Mouse (Mus musculus) embryo, embryonic 10 days (tissue): ENCODE data around the gene Clip3.

Experiments used
- DNase-seq: peaks from one replicate; pipeline ENCODE4 v3.0.0-alpha.2; 2015; ENCODE audit warnings: low spot score

Clip3 gene

DNA sequence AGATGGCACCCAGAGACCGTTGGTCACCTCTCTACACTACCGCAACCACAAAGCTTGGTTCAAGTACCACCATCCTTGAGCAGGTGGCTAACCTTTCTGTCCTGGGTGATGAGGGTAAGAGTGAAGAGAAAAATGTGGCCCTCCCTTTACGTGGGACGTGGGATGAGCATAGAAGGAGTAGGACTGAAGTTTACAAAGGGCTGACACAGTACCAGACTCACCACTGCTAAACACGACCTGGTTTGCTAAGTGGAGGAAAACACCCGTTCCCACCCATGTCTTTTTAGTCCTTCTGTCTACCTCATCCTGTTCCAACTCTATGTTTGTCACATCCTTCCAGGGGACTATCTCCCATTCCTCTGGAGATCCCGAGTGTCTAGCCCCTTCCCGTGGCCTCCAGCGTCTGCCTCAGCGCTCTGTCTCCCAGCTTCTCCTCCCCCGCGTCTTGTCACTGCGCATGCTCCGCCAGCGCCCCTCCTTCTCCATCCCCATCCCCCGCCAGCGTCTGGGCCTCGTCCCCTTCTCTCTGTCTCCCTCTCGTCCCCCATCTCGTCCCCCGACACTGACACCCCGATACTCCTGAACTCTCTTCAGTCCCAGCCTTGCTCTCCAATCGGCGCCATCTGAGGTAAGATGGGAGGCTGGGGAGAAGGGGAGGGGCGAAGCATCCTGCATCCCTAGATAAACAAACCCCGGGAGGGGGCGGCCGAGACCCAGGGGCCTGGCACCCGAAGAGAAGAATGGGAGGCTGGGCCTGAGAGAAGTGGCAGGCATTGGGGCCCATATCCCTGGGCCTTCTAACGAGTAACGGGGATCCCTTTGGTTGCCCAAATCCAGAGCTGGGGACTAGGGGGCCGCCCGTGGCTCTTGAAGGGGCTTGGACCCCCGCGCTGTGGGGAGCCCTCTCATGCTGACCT is at the start of gene Clip3:
TSS of gene Clip3 (plus strand) at position 514 of the 917 bp plus-strand sequence.
- peak; percentile 92 for DNase-seq

DNA sequence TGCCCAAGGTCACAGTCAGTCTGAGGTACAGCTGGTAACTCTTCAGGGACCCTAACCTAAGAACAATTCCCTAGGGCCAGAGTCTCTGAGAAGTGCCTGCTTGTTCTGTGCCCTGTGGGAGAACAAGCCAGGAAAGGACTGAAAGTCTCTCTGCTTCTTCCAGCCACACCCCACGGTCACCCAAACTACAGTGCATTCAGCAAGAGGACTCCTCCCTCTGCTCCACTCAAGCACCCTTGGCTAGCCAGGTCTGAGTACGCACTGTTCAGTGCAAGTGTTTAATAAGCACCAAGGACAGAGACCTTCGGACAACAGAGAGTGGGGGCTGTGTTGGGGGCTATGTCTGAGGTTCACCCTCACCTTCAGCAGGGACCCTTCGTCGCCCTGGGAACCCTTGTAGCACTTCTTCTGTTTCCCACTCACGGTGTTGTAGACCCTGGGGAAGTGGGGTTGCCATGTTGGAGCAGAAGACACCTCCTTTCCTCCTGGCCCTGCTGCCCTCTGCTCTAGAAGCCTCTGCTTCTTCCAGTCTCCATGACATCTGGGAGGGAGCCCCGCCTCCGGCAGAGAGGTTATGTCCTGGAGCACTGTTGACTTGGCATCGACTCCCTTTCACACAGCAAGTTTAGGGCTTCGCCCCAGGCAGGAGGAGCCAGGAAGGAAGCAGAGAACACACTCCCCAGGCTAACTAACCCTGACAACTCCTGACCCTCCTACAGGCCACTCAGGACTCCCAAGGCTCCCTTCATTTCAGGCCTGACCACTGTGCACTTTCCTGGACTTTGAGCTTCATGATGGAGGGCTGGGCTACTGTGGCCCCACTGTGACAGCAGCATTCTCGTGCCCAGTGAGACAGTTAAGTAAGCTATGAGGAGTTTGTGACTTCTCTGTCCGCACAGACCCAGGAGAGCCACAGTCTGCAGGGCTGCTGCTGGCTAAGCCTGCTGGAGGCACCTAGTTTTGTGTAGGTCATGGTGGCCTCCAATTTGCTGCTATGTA is 39.3 kb upstream of the Clip3 start:
- DNase-seq = no peak

DNA sequence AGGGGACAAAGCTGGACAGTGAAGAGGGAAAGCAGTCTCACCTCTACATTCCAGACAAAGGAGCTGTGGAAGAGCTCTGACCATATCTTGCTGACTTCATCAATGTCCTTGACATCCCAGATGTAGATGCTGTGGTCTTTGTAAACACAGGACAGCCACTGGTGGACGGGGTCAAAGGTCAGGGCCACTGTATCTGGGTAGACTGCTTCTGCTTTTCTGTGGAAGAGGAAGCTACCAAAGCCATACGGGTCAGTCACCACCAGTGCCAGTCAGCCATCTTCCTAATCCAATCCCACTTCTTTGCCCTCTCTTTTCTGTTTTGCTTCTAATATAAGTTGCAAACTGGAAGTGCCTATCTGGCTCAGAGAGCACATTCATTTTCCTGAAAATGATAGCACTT is 26.5 kb upstream of the Clip3 start:
- DNase-seq = no peak

DNA sequence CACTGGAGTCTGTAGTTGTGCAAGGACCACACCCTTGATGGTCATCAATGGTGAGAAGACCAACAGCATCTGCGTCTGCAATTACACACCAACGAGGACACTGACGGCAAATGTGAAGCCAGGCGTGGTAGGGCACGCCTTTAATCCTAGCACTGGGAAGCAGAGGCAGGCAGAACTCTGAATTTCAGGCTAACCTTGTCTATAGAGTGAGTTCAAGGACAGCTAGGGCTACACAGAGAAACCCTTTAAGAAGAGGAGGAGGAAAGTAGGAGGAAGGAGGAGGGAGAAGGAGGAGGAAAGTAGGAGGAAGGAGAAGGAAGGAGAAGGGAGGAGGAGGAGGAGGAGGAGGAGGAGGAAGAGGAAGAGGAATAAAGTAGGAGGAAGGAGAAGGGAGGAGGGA is 26.0 kb upstream of the Clip3 start:
- no peak for DNase-seq

DNA sequence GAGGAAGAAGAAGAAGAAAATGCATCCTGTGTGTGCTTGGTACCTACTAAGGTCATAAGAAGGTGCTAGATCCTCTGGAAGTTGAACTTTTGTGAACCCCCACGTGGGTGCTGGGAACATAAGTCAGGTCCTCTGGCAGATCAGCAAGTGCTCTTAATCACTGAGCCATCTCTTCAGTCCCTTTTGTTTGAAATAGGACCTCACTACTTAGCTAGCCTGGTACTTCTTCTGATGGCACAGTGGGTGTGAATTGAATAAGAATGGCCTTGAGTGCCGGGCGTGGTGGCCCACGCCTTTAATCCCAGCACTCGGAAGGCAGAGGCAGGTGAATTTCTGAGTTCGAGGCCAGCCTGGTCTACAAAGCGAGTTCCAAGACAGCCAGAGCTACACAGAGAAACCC is 25.6 kb upstream of the Clip3 start:
- no peak for DNase-seq

DNA sequence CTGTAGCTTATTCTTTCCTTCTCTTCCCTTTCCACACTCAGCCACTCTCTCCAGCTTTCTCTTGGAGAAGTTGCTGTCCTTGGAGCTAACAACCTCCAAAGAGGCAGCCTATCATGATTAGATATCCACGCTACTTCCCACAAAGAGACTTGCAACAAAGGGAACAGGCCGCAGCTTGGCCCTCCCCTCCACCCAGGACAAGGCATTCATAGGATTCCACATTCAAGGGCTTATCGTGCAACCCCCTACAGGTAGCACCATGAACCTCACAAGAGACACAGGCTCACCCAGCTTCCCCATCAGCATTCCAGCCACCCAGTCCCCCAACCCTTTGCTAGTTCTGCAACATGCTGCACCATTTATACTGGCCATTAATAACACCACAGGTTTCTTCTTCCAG is 24.7 kb upstream of the Clip3 start:
- no peak for DNase-seq

DNA sequence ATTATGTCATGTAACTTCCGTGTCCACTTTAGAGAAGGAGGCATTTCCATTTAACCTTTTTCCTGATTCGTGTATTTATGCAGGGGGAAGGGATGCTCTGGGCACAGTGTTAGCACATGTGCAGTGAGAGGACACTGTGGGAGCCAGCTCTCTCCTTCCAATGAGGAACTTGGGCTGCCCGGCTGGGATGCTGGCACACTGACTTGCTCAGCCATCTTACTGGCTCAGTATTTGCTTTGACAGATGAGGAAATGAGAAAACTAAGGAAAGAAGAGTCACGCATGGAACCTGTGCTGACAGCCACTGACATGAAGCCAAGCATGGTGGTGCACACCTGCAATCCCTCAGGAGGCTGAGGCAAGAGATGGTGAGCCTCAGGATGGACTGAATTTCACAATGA is 21.9 kb upstream of the Clip3 start:
- no peak for DNase-seq

DNA sequence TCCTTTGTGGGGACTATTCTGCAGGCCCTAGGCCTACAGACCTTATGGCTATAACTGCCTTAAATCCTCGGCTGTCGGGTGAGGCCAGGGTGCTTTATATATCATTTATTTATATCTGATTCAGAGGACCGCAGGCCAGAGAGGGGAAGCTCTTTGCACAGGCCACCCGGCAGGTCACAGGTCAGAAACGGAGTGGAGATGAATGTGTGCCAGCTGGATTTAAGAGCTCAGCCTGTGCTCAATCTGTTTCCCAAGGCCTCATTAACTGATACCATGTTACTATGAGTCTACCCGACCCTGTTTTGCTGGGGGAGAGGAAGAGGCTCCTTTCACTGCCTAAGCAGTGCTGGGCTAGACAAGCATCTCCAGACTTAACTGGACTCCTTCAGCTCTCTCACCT is 17.1 kb upstream of the Clip3 start:
- no peak for DNase-seq

DNA sequence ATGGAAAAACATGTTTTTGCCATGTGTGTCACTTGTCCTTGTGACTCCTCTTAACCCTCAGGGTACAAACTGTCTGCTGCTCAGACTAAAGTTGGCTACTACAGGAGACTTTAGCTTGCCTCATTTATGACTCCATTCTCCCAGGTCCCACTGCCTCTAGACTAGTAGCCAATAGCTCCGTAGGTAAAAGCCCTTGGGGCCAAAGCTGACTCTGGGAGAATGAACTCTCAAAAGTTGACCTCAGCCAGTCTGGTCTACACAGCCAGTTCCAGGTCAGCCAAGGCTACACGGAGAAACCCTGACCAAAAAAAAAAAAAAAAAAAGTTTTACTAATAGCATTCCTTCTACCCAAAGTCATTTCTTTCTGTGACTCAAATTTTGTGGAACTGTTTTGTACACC is 12.6 kb upstream of the Clip3 start:
- DNase-seq = no peak

DNA sequence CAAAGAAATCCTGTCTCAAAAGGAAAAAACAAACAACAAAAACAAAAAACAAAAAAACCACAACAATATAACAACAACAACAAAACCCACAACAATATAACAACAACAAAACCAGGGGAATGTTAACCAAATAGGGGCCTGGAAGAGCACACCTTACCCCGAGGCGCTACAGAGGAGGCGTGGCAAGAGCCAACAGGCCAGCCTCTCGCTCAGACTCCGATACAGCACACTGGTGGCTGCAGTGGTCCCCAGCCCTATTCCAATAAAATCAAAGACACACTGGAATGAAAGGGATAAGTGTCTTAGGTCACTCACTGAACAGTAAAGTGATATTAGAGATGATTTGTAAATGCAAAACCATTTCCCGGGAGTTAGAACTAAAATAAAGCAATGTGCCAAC is 12.0 kb upstream of the Clip3 start:
- peak; percentile 66 for DNase-seq

DNA sequence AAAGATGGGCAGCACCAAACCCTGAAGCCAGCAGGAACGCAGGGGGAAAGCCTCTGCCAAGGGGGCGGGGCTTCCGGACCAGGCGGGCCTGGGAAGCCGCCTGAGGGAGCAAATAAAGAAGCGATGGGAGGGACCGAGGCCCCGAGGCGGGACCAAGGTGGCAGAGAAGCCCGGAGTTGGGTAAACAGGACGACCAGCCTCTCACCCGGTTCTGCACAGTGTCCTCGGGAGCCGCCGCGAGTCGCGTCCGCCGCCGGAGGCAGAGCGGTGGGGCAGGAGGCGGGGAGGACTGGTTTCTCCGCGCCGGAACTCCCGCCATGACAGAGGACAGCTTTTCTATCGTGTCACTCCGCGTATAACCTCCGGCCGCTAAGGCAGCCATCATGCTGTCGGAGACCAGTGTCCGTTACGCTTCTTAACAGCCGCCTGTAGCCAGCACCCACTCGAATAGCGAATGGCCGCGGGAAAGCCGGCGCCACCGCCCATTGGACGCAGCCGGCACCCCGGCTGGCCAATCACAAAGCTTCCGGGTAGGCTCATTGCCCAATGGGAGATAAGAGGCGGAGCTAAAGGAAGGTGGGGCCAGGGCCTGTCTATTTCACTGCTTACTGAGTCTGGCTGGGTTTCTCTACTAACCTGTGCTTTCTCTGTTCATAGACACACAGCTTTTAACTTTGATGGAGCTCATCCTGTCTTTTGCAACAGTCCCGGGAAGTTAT is 11.4 kb upstream of the Clip3 start, which contains the start of the genes Thap8 and Wdr62:
TSS of gene Thap8 (plus strand) at position 144 of the 719 bp plus-strand sequence.
TSS of gene Wdr62 (minus strand) at position 469 of the 719 bp plus-strand sequence.
- DNase-seq = peak; percentile 94

DNA sequence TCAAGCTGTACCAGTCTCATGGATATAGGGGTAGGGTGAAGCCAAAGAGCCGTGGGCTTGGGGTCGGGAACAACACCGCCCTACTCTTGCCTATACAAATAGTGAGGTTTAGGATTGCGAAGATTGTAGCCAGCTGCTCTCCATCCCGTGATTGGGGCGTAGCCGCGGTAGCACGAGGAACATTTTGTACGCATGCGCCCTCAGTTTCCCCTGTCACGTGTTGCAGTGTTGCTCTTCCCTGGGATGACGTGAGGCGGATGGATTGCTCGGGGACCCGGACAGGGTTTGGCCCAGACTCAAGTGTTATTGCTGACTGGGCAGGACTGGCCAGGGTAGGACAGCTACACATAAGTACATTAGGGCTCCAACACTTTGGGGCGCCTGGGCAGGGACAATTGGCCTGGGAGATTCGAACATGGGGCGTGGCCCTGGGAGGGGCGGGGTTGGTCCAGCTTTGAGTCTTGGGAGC is 10.8 kb upstream of the Clip3 start:
- peak; percentile 94 for DNase-seq

DNA sequence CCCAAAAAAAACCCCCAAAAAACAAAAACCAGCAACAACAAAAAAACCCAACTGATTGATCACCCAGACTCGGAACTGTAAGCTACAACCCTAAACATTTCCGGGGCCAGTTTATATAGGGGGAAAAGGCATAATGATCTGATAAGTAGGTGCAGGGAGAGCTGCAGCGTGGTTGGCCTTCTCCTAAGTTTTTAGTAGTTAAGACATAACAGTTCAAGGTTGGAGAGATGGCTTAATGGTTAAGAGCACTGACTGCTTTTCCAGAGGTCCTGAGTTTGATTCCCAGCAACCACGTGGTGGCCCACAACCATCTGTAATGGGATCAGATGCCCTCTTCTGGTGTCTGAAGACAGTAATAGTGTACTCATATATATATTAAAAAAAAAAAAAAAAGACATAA is 10.0 kb upstream of the Clip3 start:
- DNase-seq = no peak

DNA sequence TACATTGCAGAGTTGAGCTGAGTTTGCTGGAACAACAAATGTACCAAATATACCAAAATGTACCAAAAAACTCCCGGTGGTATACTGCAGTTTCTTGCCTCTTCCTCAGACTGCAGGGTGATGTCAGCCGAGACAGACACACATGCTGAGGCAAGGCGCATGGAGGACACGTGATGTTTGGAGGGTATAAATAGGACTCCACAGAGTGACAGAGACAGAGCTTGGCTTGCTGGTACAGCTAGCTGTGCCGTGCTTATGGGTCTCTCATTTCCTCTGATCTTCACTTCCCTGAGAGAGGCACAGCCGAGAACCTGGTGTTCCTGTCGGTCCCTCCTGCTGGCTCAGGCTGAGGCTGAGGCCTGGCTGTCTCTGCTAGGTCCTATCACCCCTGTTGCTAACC is 8.8 kb upstream of the Clip3 start:
- DNase-seq = no peak

DNA sequence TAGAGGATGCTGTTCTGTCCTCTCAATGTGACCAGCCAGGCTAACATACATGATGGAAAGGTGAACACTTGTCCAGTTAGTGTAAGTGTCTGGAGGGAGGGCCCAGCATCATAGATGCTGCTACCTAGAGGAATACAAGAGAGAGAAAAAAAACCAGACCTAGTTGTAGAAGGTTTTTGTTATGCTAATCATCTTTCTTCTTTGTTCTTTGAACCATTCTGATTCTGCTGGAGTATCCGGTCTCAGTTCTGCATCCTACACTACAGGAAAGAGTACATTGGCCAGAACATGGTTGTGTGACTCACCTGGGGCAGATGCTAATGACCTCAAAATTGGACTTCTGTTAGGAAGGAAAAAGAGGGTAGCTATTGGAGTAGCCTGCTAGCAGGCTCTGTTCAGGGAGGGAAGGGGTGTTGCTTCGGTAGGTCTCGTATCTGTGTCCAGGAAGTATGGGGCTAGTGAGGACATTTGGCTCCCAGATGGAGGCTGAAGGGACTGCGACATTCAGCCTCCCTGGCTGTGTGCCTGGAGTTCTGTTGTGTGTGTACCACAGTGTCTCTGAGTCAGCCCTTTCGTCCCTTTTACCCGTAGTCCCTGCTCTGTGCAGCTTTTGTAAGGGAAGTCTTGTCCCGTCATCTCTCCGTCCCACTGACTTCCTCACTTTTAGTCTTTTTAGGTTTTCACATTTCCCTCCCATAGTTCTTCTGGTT is 4.7 kb upstream of the Clip3 start:
- no peak for DNase-seq

DNA sequence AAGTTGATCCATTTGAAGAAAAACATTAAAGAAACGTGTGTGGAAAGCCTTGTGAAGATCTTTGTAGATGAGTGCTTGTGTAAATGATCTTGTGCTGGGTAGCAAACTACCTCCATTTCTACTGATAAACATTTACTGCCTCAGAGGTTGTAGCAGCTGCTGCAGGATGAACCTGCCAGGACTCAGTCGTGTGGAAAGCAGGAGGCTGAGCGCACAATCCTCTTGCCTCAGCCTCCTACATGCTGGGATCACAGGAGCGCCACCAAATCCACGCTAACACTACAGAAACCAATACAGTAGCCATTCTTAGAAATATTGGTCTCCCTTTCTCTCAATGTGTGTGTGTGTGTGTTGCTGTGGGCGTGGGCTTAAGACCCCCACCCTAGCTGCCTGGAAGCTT is 3.5 kb upstream of the Clip3 start:
- no peak for DNase-seq

DNA sequence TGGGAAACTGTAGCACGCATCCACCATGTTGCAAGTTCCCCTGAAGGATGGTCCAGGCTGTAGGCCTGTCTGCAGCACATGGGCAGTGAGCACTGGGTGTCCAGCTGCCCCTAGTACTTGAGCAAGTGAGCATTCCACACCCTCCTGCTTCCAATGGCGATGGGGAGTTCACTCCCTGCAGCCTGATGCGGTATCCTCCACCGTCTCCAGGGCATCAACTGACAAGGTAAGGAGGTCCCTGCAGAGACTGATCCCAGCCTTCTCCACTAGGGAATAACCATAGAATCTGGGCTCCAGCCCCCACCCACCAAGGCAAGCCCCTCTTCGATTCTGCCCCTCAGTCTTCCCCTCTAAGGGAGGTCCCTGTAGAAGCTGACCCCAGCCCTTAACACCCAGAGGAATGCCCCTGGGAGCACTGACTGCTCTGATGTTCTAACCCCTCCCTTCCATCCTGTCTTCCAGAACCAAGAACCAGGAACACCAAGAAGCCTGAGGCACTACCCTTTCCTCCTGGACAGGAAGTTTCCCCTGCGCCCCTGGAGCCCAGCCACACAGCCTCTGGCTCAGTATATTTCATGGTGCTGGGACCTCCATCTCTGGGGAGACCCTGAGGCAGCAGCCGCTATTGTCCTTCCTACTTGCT is 2.3 kb upstream of the Clip3 start:
- DNase-seq = no peak

DNA sequence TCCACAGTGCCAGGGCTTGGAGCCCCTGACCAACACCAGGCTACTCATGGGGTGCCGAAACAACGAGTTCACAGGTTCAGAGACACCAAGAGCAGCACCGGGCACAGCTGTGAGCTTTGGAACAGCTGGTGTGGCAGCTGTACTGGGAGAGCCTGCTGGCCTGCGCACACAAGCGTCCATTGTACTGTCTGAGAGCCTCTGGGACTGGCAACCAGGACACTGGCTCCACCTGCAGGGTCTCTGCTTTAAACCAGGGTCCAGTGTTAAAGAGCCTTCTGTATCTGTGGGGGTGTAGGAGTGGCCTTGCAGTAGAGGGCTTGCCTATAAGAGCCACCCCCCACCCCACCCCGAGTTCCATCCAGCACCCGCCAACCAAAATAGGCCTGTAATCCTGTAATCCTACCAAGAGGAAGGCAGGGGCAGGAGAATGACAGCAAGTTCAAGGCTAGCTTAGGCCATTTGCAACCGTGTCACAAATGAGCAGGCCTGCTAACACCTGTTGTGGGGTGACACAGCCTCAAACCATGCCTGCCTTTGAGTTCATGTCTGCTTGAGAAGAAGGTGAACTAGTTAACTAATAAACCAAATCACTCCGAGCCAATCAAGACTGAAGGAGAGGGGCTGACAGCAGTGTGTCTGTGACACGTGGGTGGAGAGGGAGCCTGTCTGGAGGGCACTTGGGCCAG is 1.7 kb upstream of the Clip3 start:
- peak; percentile 48 for DNase-seq

DNA sequence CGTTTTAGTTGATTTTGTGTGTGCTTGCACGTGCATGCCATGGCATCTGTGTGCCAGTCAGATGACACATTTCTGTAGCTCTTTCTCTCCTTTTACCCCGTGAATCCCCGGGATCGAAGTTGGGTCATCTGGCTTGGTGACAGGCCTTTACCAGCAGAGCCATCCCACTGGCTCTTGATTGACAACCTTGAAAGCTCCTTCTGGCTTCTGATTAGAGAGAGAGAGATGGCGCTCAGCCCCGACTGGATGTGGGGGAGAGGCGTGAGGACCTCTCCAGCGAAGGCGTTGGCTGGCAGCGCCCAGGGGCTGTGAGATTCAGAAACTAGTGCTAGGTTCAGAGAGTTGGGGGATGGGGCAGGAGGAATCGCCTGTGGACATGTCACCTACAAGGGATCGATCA is 2.3 kb downstream of the Clip3 start:
- no peak for DNase-seq

DNA sequence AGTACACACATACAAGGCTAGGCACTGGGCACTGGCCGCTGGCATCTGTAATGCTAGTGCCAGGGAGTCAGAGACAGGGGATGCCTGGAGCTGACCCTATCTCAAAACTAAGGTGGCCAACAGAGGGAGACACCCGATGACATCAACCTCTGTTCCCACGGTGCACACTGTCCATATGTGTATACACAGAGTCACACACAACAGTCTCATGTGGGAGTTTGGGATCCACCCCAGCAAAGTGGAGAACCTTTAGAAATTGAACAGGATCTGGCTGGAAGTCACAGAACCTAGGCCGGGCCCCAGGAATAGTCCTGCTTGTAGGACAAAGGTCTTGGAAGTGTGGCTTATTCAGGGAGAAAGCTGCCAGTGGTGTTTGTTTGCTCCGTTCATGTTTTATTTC is 2.8 kb downstream of the Clip3 start:
- no peak for DNase-seq
